Mouse (Mus musculus) midbrain, embryonic 16.5 days (tissue): ENCODE measurements around the gene Foxr1. TPM values are rescaled to one million over a fixed set of nuclear protein-coding genes. Genes with fewer than 3 reads are reported as not detected.
A peak's percentile ranks its signal among the peaks of the same experiment; 100 is the strongest.

Source experiments
- ATAC-seq: fragments of 200-750 bp; cut with Nextera tagmentation; 2 replicates; pipeline ENCODE4 v1.8.0; 2017; ENCODE audit warnings: moderate TSS enrichment
- H3K27ac ChIP-seq: fragments of 300-500 bp; sonication (generic); 2 replicates; pipeline ENCODE4 v1.5.1; 2014; ENCODE audit warnings: mild to moderate bottlenecking, low read length, mixed read lengths
- H3K27me3 ChIP-seq: fragments of 300-500 bp; sonication (generic); 2 replicates; pipeline ENCODE4 v1.6.1; 2014; ENCODE audit warnings: low read depth, low read length, mixed read lengths; ENCODE audit not compliant: control insufficient read depth, insufficient read depth
- H3K36me3 ChIP-seq: fragments of 300-500 bp; sonication (generic); 2 replicates; pipeline ENCODE4 v1.6.1; 2014; ENCODE audit warnings: mild to moderate bottlenecking, low read length, moderate library complexity, mixed read lengths; ENCODE audit not compliant: control insufficient read depth, insufficient read depth
- H3K4me1 ChIP-seq: fragments of 300-500 bp; sonication (generic); 2 replicates; pipeline ENCODE4 v1.6.1; 2014; ENCODE audit warnings: mild to moderate bottlenecking, low read length, mixed read lengths; ENCODE audit not compliant: control insufficient read depth, insufficient read depth
- H3K4me2 ChIP-seq: fragments of 300-500 bp; sonication (generic); 2 replicates; pipeline ENCODE4 v1.6.1; 2014; ENCODE audit warnings: mild to moderate bottlenecking, low read length, mixed read lengths
- H3K4me3 ChIP-seq: fragments of 300-500 bp; sonication (generic); 2 replicates; pipeline ENCODE4 v1.5.1; 2014; ENCODE audit warnings: low read depth, mild to moderate bottlenecking, low read length, moderate library complexity, mixed read lengths
- H3K9ac ChIP-seq: fragments of 300-500 bp; sonication (generic); 2 replicates; pipeline ENCODE4 v1.6.1; 2014; ENCODE audit warnings: low read depth, low read length, mixed read lengths
- H3K9me3 ChIP-seq: fragments of 300-500 bp; sonication (generic); replicated peaks from 2 replicates; pipeline ENCODE4 v1.6.1; 2014; ENCODE audit warnings: mild to moderate bottlenecking, low read length, mixed read lengths; ENCODE audit not compliant: control insufficient read depth, poor library complexity, severe bottlenecking
- WGBS: fragments of 180-500 bp; shearing (Covaris S2); extraction: QIAGEN DNeasy Blood & Tissue Kit; methylation state at CpG from one replicate; pipeline ENCODE4 v1.1.7; 2014; 5-methylcytosine and 5-hydroxymethylcytosine counted together
- polyA plus RNA-seq: library from polyadenylated mRNA; unstranded; fragments of >200 nt; fragmentation: Nextera tagmentation; extraction: Ambion mirVana; gene quantifications from 2 replicates; pipeline ENCODE4 v1.2.1, GENCODE M21; 2015

Gene Foxr1
- polyA plus RNA-seq, 1 experiment from 2014 or later, result not detected

DNA sequence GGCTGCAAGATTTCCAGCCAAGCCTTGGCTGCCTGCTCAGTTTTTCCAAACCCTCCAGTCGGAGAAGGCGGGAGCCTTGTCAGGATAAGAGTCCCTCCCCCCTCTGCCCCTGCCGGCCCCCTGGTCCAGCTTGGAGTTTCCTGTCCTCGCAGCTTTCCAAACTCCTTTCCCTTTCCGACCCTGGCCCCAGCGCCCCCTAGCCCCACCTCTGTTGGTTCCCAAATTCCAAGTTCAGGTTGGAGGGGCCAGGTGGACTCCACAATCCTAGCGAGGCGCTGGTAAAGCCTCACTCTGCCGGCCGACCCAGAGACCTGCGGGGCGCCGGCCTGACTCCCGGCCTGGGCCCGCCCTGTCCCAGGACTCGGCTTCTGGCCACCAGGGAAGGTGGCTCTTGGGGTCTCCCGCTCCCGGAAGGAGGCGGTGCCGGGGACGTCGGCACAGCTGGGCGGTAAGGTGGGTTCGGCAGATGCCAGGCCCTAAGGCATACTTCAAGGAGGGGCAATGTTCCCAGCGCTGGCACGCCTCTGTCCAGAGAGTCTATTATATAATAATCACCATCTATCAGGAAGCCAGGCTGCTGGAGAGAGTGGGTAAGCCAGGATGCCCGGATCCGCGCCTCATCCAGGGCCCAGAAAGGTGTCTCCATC is 38.1 kb upstream of the Foxr1 start:
- Histone ChIP-seq H3K9ac (peak overlapping the region; percentile 85), H3K36me3 (no peaks in the 10 kb centered on the region), H3K9me3 (no peaks in the 10 kb centered on the region), H3K27ac (peak overlapping the region; percentile 98), H3K4me1 (peaks cover 15% of the 10 kb centered on the region), H3K4me2 (peak overlapping the region; percentile 64), H3K27me3 (no peaks in the 10 kb centered on the region), H3K4me3 (peak overlapping the region; percentile 75)
- ATAC-seq, result peak; percentile 69
- WGBS, result 0% methylated on average over 29 of the region's 29 CpGs

DNA sequence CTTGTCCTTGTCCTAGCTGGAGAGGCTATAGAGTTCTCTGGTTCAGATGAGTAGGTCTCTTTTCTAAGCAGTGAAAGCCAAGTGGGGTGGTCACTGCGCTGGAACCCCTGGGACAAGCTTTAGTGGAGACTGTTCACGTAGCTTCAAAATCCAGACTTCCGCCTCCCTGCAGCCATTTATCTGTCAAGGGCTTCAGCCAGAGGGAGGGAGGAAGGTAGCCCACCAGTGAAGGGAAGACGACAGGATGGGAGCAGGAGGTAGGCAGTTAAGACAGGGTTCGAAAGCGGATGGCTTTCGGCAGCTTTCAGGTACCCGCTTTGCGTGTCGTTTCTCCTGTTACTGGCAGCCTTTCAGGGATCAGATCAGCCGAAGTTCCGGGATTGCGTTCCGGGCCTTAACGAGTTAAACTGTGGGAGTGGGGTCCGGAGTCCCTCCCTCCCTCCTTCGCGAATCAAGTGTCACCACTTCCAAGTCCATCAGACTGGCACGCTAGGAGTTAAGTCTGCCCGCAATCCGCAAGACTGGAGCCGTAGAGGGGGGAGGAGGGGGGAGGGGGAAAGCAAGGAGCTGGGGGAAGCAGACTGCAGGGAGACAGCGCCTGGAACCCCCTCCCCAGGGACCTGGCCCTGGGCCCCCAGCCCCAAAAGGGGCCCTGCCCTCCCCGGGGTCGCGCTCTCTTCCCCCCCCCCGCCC is 37.4 kb upstream of the Foxr1 start:
- ATAC-seq, result peak; percentile 47
- no peaks in the 10 kb centered on the region for H3K27me3 ChIP-seq
- under 1% methylated on average over 24 of the region's 27 CpGs for WGBS
- no peaks in the 10 kb centered on the region for H3K36me3 ChIP-seq
- H3K9ac ChIP-seq, result peak overlapping the region; percentile 85
- H3K4me2 ChIP-seq, result peak overlapping the region; percentile 64
- peak overlapping the region; percentile 75 for H3K4me3 ChIP-seq
- peak overlapping the region; percentile 98 for H3K27ac ChIP-seq
- peaks cover 13% of the 10 kb centered on the region for H3K4me1 ChIP-seq
- no peaks in the 10 kb centered on the region for H3K9me3 ChIP-seq

DNA sequence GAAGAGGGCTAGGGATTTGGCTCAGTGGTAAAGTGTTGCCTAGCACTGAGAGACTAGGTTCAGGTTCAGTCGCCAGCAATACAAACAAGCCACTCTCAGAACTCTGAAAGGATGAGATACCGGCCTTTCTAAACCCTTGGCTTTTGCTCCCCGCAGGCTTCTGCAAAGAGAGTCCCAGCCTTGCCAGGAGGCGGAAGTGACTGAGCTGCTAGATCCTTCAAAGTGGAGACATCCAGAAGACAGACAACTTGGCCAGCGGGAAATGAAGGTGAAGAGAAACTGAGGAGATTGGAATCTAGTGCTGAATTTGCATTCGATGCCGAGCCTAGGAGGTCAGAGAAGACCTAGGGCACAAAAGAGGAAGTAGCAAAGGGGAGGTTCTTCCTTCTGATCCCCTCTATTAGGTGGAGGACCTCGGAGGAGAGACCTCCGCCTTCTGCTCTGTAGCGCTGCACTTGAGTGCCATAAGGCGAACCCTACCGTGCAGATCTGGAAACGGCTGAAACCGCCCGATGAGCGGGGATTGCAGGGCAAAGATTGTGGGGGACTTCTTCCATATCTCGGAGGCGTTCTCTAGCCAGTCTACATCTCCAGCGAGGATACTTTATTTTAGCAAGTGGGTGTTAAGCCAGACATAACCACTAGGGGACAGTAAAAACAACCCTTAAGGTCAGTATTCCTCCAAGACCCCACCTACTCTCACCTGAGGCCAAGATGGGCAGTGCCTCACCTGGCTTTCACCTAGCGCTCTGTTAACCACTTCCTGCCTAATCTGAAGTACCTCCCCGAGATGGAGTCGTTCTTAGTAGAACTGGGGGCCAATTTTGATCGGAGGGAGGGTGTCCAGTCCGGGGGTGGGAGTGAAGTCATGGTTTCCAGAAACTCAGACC is 36.6 kb upstream of the Foxr1 start:
- peak overlapping the region; percentile 98 for H3K27ac ChIP-seq
- peak overlapping the region; percentile 85 for H3K9ac ChIP-seq
- WGBS, result 5% methylated on average over 24 of the region's 24 CpGs
- H3K36me3 ChIP-seq, result no peaks in the 10 kb centered on the region
- H3K4me1 ChIP-seq, result peaks cover 13% of the 10 kb centered on the region
- peak overlapping the region; percentile 75 for H3K4me3 ChIP-seq
- H3K9me3 ChIP-seq, result no peaks in the 10 kb centered on the region
- ATAC-seq, result peak; percentile 11; the same call in 1 of the 2 replicates
- H3K27me3 ChIP-seq, result no peaks in the 10 kb centered on the region
- H3K4me2 ChIP-seq, result peak overlapping the region; percentile 64

DNA sequence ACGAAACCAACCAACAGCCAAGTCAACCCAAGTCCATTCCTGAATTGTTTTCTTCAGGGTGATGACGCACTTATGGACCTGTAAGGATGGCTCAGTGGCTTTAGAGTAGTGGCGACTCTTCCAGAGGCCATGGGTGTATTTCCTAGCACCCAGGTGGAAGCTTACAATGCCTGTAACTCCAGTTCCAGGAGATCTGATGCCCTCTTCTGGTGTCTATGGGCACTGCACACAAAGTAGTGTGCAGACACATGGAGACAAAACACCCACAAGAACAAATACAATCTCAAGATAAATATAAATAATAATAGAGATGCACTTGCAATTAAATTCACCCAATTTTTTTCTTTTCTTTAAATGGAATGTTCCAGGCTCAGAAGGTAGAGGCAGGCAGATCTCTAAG is 35.0 kb upstream of the Foxr1 start:
- no peaks in the 10 kb centered on the region for H3K36me3 ChIP-seq
- no peak overlapping the region for H3K4me2 ChIP-seq
- no peak overlapping the region for H3K4me3 ChIP-seq
- peaks cover 9% of the 10 kb centered on the region for H3K4me1 ChIP-seq
- no peak overlapping the region for H3K27ac ChIP-seq
- no peak overlapping the region for H3K9ac ChIP-seq
- 94% methylated on average over 3 of the region's 3 CpGs for WGBS
- H3K9me3 ChIP-seq, result no peaks in the 10 kb centered on the region
- ATAC-seq, result no peak
- no peaks in the 10 kb centered on the region for H3K27me3 ChIP-seq

DNA sequence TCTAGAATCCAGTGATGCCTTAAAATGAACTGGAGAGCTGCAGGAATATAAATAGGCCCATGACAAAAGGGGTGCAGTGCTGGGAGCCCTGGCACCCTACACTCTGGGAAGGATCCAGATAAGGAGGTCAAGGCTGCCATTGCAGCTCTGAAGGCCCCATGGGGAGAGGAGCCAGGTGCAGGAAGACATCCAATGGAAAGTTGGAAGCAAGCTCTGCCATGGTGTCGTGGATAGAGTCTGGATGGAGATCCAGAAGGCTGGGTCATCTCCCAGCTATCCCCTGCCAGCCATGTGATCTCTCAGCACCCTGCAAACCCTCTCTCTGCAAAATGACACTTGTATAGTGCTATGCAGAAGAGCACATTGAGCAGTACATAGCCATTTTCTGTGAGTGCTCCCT is 33.4 kb upstream of the Foxr1 start:
- H3K4me3 ChIP-seq, result no peak overlapping the region
- no peak overlapping the region for H3K9ac ChIP-seq
- no peaks in the 10 kb centered on the region for H3K36me3 ChIP-seq
- no peak overlapping the region for H3K27ac ChIP-seq
- no peaks in the 10 kb centered on the region for H3K9me3 ChIP-seq
- H3K4me2 ChIP-seq, result no peak overlapping the region
- WGBS, result 41% methylated on average over 1 of the region's 1 CpGs
- peaks cover 9% of the 10 kb centered on the region for H3K4me1 ChIP-seq
- ATAC-seq, result no peak
- no peaks in the 10 kb centered on the region for H3K27me3 ChIP-seq

DNA sequence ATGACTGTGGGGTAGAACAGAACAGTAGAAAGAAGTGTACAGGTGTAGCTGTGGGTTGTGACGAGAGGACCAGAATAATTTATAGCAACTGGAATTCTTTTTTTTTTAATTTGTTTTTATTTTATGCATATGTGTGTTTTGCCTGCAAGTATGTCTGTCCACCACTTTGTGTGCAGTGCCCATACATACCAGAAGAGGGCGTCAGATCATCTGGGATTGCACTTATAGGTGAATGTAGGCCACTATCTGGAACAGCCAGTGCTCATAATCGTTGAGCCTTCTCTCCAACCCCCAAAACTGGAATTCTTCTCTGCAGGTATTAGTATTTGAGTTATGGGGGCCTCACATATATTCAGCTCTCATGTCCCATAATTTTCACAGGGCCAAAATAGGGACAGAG is 32.2 kb upstream of the Foxr1 start:
- H3K36me3 ChIP-seq, result no peaks in the 10 kb centered on the region
- H3K4me1 ChIP-seq, result peaks cover 20% of the 10 kb centered on the region
- WGBS, result 62% methylated on average over 3 of the region's 3 CpGs
- H3K4me3 ChIP-seq, result no peak overlapping the region
- no peak overlapping the region for H3K9ac ChIP-seq
- no peak overlapping the region for H3K4me2 ChIP-seq
- no peak for ATAC-seq
- H3K27ac ChIP-seq, result no peak overlapping the region
- no peaks in the 10 kb centered on the region for H3K9me3 ChIP-seq
- no peaks in the 10 kb centered on the region for H3K27me3 ChIP-seq

DNA sequence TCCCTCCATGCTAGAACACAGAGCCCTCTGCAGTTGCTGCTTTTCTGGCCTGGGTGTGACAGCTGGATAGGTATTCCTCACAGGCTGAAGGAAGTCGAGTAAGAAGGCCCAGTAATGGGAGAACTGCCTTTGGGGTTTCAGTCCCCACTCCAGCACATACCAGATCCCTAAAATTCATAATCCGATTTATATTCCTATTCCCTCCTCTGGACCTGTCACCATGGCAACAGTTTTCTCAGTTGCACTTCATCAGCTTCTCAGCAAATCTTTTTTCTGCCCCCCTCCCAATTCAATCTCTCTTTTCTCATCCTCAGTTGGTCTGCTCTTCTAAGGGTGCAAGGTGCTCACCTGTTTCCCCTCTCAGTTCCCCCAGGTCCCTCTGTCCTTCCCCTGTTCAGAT is 27.9 kb upstream of the Foxr1 start:
- no peaks in the 10 kb centered on the region for H3K36me3 ChIP-seq
- peaks cover 13% of the 10 kb centered on the region for H3K4me1 ChIP-seq
- peak overlapping the region; percentile 17; the same call in 1 of the 2 replicates for H3K4me2 ChIP-seq
- peak; percentile 68 for ATAC-seq
- no peak overlapping the region for H3K4me3 ChIP-seq
- peak overlapping the region; percentile 79 for H3K27ac ChIP-seq
- H3K9ac ChIP-seq, result 0 out of 2 replicates have a peak overlapping the region, but pooled peaks have one; percentile 8
- 36% methylated on average over 2 of the region's 2 CpGs for WGBS
- no peaks in the 10 kb centered on the region for H3K27me3 ChIP-seq
- H3K9me3 ChIP-seq, result no peaks in the 10 kb centered on the region

DNA sequence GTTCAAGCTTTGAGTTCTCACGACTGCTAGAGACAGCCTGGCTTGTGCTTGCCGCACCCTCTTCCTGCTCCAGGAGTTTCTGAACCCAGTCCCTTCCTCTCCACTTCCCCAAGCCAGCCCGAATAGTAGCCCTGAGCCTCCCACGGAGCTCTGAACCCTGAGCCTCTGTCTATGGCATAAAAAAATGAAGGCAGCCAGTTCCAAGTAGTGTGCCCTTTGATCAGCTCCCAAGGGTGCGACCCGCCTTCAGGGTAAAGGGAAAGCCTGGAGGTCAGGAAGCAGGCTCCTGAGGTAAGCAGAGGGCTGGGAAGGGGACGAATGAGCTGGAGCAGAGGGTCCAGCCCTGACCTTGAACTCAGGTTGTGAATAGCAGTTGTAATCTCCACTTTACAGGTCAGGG is 27.3 kb upstream of the Foxr1 start:
- Histone ChIP-seq H3K4me1 (peaks cover 13% of the 10 kb centered on the region), H3K4me2 (no peak overlapping the region), H3K9ac (0 out of 2 replicates have a peak overlapping the region, but pooled peaks have one; percentile 8), H3K9me3 (no peaks in the 10 kb centered on the region), H3K4me3 (no peak overlapping the region), H3K27ac (peak overlapping the region; percentile 79), H3K36me3 (no peaks in the 10 kb centered on the region), H3K27me3 (no peaks in the 10 kb centered on the region)
- WGBS, result 53% methylated on average over 7 of the region's 7 CpGs
- ATAC-seq, result no peak
